Mouse (Mus musculus): ENCODE measurements around the gene Tmem214.
A peak's percentile ranks its signal among the peaks of the same experiment; 100 is the strongest.

Gene Tmem214

DNA sequence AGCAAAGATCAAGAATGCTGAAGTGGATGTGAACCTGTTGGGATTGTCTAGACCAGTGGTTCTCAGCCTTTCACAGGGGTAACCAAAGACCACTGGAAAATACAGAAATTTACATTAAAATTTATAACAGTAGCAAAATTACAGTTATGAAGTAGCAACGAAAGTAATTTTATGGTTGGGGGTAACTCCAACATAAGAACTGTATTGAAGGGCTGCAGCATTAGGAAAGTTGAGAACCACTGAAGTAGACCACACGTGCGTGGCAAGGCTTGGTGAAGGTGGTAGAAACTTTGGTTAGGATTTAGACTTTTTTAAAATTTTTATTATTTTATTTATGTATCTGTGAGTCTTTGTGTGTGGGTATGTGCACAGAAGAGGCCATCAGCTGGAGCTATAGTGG, at the start of gene Tmem214:
TSS of gene Tmem214 (plus strand) at position 301 of the 400 bp plus-strand sequence.
- no peak for DNase-seq (ENCODE audit: low spot score in 2 of 2)

DNA sequence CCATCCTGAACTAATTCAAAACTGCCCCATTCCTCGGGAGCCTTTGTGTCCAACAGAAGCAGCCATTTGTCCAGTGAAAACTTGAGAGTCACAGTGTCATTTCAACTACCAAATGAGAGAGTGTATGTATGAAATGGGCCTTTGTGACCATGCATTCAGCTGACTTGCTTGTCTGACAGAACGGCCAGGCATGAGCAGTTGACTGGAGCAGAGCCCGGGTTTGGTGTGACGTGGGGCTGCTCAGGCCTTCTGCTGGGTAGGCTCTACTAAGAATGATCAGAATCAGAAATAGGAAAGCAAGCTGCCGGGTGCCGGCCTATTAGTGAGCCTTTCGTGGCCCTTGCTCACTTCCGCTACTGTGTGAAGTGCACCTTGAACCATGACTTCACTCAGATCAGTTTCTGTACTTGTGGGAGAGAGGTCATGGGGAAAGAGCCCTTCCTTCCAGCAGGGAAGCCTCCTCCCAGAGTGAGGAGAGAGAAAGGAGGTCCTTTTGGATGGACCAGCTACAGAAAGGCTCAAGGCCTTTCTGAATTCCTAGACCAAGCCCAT, 49.0 kb upstream of the Tmem214 start:
- DNase-seq (ENCODE audit: low spot score in 2 of 2) = no peak

GRCm38 (mm10) chr5:30822689-30823088, 45.1 kb upstream of the Tmem214 start:
- no peak for DNase-seq (ENCODE audit: low spot score in 2 of 2)

GRCm38 (mm10) chr5:30823091-30823490, 44.7 kb upstream of the Tmem214 start:
- no peak for DNase-seq (ENCODE audit: low spot score in 2 of 2)

- no peak for DNase-seq (ENCODE audit: low spot score in 2 of 2)
Observed at GRCm38 (mm10) chr5:30824124-30824988, 43.5 kb upstream of the Tmem214 start.

DNA sequence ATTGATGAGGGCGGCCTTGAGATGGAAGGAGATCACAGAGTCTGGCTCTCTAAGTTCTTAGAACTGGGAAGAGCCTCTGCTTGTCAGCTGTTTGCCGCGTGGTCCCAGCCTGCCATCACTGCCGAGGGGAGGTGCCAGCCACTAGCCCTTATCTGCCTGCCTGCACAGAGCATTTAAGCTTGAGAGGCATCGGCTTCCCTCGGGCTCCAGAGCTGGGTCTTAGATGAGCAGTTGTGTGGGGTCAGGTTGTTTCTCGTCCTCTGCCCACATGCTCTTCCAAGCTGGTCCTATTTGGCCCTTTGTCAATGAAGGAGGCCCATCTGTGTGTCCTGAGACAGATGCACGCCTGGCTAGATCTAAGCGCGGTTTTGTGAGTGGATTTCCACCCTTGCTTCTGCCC, 42.6 kb upstream of the Tmem214 start:
- no peak for DNase-seq (ENCODE audit: low spot score in 2 of 2)

DNA sequence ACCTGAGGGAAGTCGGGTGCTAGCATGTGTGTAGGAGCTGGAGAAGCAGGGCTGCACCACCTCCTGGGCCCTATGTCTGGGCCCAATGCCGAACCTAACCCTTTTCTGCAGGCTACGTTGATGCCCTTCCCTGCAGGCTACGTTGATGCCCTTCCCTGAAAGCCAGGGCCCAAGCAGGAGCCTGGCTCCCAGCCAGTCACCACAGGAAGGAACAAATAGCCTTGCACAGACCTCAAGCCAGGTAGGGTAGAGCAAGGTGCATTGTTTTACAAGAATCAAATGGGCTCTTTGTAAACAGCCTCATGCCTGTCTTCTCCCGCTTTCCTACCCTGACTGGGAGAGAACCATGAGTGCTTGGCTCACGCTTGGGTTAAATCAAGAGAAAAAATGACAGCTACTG, 42.0 kb upstream of the Tmem214 start:
- DNase-seq (ENCODE audit: low spot score in 2 of 2) = no peak

- DNase-seq (ENCODE audit: low spot score in 2 of 2) = no peak
Observed at GRCm38 (mm10) chr5:30833416-30833815, 34.4 kb upstream of the Tmem214 start.

- no peak for DNase-seq (ENCODE audit: low spot score in 2 of 2)
Observed at GRCm38 (mm10) chr5:30839731-30840130, 28.1 kb upstream of the Tmem214 start.

DNA sequence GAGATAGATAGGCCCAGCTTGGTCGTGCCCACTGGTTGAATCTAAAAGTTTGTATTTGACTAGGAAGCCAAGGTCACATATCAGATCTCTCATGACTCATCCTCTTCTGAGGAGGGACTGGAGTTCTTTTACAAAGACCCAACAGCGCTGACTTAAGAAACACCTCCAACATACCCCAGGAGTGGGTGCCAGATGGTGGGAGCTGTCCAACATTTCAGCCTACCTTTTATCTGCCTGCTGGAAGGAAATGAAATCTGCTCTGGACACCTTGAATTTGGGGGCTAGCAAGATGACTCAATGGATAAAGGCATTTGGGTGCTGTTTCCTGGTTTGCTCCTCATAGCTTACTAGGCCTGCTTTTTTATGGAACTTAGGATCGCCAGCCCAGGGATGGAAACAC, 25.9 kb upstream of the Tmem214 start:
- no peak for DNase-seq (ENCODE audit: low spot score in 2 of 2)

DNA sequence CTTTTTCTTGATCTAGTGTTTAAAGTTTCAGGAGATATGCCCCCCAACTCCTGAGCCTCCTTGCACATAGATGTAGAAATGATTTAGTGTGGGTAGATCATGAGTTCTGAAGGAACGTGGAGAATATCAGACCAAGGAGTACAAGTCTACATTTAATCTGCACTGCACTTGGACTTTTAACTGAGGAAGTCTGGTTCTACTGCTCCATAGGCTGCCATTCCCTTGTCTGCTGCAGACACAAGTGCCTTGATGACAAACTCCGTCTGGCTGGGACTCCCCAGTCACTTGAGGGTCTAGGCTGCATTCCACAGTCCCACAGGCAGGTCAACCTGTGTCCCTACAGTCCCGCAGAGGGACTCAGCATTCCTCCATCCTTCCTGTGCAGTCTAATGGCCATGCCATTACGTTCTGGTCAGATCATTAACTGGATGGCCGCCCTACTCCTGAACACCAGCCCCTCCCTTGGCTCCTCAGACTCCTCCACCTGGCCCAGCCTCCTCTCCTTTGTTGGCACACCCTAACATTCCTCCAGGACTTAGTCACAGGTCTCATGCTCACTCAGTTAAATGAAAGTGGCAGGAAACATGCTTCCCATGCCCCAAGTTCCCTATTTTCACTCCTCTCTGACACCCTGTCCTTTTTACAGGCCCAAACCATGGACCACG, 17.8 kb upstream of the Tmem214 start:
- no peak for DNase-seq (ENCODE audit: low spot score in 2 of 2)

DNA sequence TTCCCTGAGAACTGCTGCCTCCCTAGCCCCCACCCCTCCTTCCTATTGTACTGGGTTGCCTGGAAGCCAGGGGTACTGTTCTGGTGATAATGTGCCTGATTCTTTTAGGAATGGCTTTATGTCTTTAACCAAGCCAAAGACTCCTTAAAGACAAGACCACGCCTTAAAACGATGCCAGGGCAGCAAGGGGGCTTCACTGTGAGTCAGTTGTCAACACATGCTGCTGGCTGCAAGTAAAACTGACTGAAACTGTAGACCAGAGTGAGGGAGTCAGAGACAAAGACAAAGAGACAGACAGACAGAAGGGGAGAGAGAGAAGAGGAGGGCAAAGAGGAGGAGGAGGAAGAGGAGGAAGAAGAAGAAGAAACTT, 17.3 kb upstream of the Tmem214 start:
- no peak for DNase-seq (ENCODE audit: low spot score in 2 of 2)

- DNase-seq (ENCODE audit: low spot score in 2 of 2) = no peak
Observed at GRCm38 (mm10) chr5:30853522-30853921, 14.3 kb upstream of the Tmem214 start.

- no peak for DNase-seq (ENCODE audit: low spot score in 2 of 2)
Observed at GRCm38 (mm10) chr5:30855674-30856073, 12.1 kb upstream of the Tmem214 start.

DNA sequence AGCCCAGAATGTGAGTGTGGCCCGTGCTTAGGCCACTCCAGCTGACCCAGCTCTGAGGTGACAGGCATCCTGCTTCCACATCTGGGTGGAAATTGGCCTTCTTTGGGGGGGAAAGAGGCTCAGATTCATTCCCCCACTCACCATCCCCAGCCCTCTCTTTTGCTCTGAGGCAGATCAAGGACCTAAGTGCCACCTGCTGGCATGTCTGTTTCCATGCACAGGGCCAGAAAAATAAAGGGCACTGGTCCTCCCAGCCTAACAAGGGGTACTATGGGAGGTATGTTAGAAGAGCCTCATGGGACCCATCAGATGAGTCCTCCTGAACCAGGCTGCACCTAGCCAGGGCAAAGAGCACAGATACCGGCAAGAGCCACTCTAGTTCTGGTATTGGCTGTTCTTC, 11.7 kb upstream of the Tmem214 start:
- DNase-seq (ENCODE audit: low spot score in 2 of 2) = no peak

DNA sequence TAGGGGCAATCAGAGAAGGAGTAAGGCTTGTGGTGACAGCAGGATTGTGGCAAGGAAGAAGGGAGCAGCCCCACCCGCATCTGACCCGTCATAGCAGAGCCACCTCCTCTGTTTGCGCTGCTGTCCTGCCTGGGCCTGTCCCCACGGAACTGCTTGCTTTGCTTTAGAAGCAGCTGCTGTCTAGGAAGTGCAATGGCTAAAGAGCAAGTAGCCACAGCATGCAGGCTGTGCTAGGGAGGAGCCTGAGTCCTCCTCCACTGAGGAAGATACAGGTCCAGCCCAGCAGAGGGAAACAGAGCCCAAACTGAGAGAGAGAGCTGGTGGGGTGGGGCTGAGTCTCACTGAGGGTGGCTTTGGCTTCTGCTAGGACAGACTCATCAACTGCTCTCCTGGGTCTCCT, 4.0 kb upstream of the Tmem214 start:
- peak in 1 of 2 experiments; percentile 50 for DNase-seq (ENCODE audit: low spot score in 2 of 2)

DNA sequence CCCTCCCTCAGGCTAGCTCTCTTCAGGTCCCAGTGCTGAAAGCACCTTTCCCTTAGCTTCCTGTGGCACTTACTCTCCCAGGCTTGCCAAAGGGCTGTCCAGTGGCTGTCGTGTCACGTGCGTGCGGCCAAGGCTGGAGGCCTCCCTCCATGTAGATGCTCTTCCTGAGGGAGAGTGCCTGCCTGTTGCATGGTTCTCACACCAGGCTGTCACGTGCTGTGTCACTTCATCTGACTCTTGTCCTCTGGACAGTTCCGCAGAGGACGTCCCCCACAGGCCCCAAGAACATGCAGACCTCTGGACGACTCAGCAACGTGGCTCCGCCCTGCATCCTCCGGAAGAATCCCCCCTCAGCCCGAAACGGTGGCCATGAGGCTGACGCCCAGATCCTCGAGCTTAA, 3.5 kb upstream of the Tmem214 start:
- no peak for DNase-seq (ENCODE audit: low spot score in 2 of 2)

DNA sequence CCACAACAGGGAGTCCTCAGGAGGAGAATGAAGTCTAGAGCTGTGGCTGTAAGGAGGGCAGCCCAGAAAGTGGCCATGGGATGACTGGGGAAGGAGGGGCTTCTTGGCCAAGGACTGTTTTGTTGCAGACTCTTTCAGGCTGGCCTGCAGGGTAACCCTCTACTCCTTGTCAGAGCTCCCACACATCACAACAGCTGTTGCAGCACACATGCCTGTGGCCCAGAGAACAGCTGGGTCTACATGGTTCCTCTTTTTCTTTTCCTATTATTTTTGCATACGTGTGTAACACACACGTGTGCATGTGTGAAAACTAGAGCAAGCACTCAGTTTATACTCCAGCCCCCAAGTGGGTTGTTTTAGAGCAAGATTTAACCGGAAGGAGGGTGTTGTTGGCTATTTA, 941 bp upstream of the Tmem214 start:
- DNase-seq (ENCODE audit: low spot score in 2 of 2) = no peak

DNA sequence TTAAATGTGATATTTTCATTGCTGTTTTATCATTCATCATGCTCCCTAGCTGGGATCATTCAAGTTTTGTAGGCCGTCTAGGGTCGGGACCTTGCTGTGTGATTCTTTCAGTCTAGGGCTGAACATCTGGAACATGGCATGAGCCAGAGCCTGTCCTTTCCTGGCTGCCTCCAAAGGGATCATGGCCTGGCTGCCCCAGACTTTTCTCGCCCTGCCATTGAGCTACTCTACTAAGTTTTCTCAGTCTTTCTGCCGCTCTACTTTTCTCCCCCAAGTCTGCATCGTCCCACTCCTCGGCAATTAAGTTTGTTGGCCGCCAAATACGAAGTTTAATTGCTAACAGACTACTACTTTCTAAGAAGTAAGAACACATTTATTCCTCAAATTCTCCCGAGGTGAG, 1.2 kb downstream of the Tmem214 start:
- DNase-seq (ENCODE audit: low spot score in 2 of 2) = no peak

DNA sequence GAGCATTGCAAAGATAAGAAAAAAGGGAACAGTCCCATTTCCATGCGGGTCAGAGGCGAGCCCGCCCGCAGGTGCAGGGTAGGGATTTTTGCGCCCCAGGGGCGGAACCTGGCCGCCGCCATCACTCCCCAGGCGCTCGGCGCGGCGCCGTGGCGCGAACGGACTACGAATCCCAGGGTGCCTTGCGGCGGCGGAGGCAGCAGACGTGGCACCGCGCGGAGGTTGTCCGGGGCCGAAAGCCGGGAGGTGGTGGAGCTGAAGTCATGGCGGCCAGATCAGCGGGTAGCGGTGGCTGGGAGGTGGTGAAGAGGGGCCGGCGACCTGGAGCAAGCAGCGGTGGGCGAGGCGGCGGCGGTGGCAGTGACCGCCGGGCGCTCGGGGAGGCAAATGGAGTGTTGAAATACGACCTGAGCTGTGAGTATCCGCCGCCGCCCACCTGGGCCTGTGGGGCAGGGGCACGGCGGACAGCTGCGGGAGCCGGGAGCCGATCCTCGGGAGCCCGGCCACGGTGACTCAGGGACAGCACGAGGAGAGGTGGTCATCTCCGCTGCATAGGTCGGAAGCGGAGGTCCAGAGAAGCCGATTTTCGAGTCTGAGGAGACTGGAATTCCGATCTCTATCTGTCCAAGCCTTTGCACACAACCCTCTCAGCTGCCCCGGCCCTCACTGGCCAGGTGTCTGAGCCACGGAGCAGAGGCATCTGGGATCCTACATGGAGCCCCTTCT, 1.8 kb downstream of the Tmem214 start:
- peak; percentile 89 to 93 for DNase-seq (ENCODE audit: low spot score in 2 of 2)

DNA sequence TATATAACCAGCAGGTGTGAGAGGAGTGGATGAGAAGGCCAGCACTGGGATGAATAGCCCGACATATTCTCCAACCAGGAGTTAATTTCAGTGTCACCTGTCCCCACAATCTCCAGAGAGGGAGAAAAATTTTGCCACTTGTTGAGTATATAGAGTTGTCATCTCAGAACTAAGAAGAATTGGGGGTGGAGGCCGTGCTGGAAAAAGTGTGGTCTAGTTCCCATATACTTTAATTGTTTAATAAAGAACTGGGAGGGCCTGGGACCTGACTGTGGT, 2.3 kb downstream of the Tmem214 start:
- DNase-seq (ENCODE audit: low spot score in 2 of 2) = no peak

DNA sequence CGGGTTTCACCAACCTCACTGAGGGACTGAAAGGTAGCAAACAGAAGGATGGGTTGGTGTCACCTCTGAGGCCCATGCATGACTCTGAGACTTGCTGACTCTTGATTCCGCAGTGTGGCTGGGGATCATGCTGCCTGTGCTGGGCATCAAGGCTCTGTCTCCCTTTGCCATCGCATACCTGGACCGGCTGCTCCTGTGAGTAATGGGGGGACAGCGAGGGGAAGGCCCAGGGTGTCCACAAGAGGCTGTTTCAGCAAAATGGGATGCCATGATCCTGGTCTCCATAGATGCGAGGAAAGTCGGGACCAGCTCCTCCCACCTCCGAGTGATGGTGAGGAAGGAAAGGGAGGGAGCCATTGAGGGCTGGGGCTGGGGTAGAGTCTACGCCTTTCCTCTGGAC, 4.8 kb downstream of the Tmem214 start:
- no peak for DNase-seq (ENCODE audit: low spot score in 2 of 2)

DNA sequence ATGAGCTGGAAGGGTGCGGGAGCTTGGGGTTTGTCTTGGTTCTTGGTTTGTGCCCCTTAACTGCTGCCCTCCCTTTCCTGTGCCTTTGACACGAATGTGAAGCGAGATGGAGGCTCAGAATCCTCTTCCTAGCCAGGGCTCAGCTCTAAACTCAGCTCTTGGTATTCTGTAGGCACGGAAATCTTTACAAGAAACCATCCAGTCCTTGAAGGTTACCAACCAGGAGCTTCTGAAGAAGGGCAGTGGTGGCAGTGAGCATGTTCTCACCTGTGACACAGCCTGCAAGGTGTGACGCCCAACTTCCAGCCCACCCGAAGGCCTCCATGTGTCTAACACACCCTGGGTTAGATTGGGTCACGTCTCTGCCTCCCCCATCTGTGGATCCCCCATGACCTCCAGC, 6.6 kb downstream of the Tmem214 start:
- no peak for DNase-seq (ENCODE audit: low spot score in 2 of 2)

Measured in urinary bladder, postnatal 4 days (tissue).